Mouse (Mus musculus): ENCODE data around the gene Gm49361.
A peak's percentile ranks its signal among the peaks of the same experiment; 100 is the strongest.
"Not testable (repeated sequence)": the region's sequence is repeated elsewhere in the genome, so short reads cannot be mapped to it uniquely, and the experiment has no call there.

Gm49361 gene

GRCm38 (mm10) chr14:57746001-57746771 lies at the start of gene Gm49361:
Gene Gm49361, minus strand, starts transcription at chr14:57746103.
- peak; percentile 92 for DNase-seq

- no peak for DNase-seq
Measured at GRCm38 (mm10) chr14:57791171-57791570, 45.3 kb upstream of the Gm49361 start.

GRCm38 (mm10) chr14:57789759-57790158 lies 43.9 kb upstream of the Gm49361 start:
- no peak for DNase-seq

GRCm38 (mm10) chr14:57789311-57789710 lies 43.4 kb upstream of the Gm49361 start:
- DNase-seq = no peak

GRCm38 (mm10) chr14:57787406-57787805 lies 41.5 kb upstream of the Gm49361 start:
- no peak for DNase-seq

- no peak for DNase-seq
Measured at GRCm38 (mm10) chr14:57772157-57772815, 26.4 kb upstream of the Gm49361 start.

GRCm38 (mm10) chr14:57769102-57769501 lies 23.2 kb upstream of the Gm49361 start:
- no peak for DNase-seq

- no peak for DNase-seq
Measured at GRCm38 (mm10) chr14:57760447-57761412, 14.8 kb upstream of the Gm49361 start.

GRCm38 (mm10) chr14:57758237-57758636 lies 12.3 kb upstream of the Gm49361 start, which contains the start of gene Lats2:
Gene Lats2, minus strand, starts transcription at chr14:57758388.
- no peak for DNase-seq

- DNase-seq = no peak
Measured at GRCm38 (mm10) chr14:57756094-57756493, 10.2 kb upstream of the Gm49361 start.

- no peak for DNase-seq
Measured at GRCm38 (mm10) chr14:57755661-57756060, 9.8 kb upstream of the Gm49361 start.

GRCm38 (mm10) chr14:57753351-57753992 lies 7.6 kb upstream of the Gm49361 start:
- no peak for DNase-seq

GRCm38 (mm10) chr14:57751006-57751405 lies 5.1 kb upstream of the Gm49361 start:
- not testable (repeated sequence) for DNase-seq

GRCm38 (mm10) chr14:57749501-57749900 lies 3.6 kb upstream of the Gm49361 start:
- no peak for DNase-seq

- peak; percentile 60 for DNase-seq
Measured at GRCm38 (mm10) chr14:57745291-57745969, 473 bp downstream of the Gm49361 start.

- no peak for DNase-seq
Measured at GRCm38 (mm10) chr14:57744547-57744946, 1.4 kb downstream of the Gm49361 start.

- no peak for DNase-seq
Measured at GRCm38 (mm10) chr14:57740651-57741050, 5.3 kb downstream of the Gm49361 start.

GRCm38 (mm10) chr14:57737089-57737488 lies 8.8 kb downstream of the Gm49361 start:
- DNase-seq = no peak

- no peak for DNase-seq
Measured at GRCm38 (mm10) chr14:57736141-57736540, 9.8 kb downstream of the Gm49361 start.

GRCm38 (mm10) chr14:57732668-57733293 lies 13.1 kb downstream of the Gm49361 start:
- DNase-seq = no peak

- DNase-seq = no peak
Measured at GRCm38 (mm10) chr14:57730527-57730926, 15.4 kb downstream of the Gm49361 start.
